Mouse (Mus musculus): ENCODE results near the gene Snn. TPM values are rescaled to one million over a fixed set of nuclear protein-coding genes. Genes with fewer than 3 reads are reported as not detected.

Snn gene
- polyA plus RNA-seq, 1 experiment = 17.7 TPM

DNA sequence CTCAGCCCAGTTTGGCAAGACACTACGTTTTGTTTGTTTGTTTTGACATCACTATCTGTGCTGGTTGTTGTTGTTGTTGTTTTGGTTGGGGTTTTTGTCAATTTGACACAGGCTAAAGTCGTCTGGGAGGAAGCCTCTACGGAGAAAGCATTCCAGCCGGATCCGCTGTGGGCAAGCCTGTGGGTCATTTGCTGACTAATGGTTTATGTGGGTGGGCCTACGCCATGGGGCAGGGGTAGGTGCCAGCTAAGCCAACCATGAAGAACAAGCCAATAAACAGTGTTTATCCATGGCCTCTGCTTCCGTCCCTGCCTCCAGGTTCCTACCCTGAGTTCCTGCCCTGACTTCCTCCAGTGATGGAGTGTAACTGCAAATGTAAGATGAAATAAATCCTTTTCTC is 32.5 kb upstream of the Snn start:
- Histone ChIP-seq H3K27ac (ENCODE audit: insufficient read depth, low read length) (no peak overlapping the region), H3K4me3 (ENCODE audit: low read depth, low read length) (no peak overlapping the region), H3K36me3 (ENCODE audit: control insufficient read depth, insufficient read depth, low read length, poor library complexity, severe bottlenecking) (no peaks in the 10 kb centered on the region), H3K4me1 (ENCODE audit: control insufficient read depth, insufficient read depth, low read length) (no peaks in the 10 kb centered on the region), H3K27me3 (ENCODE audit: control insufficient read depth, insufficient read depth, low read length, poor library complexity, severe bottlenecking) (no peaks in the 10 kb centered on the region), H3K9me3 (replicated peaks; ENCODE audit: control insufficient read depth, insufficient read depth, low read length, poor library complexity, severe bottlenecking) (no peaks in the 10 kb centered on the region), H3K9ac (ENCODE audit: low read depth, poor library complexity, severe bottlenecking) (no peak overlapping the region)
- TF ChIP-seq EP300 (IDR thresholded peaks at IDR 0.05; ENCODE audit: insufficient read depth, low read depth, low read length) (no peak), POLR2A (IDR thresholded peaks at IDR 0.05; ENCODE audit: insufficient read depth, low read length) (no peak), CTCF (IDR thresholded peaks at IDR 0.05; ENCODE audit: low read depth, low read length) (no peak)

DNA sequence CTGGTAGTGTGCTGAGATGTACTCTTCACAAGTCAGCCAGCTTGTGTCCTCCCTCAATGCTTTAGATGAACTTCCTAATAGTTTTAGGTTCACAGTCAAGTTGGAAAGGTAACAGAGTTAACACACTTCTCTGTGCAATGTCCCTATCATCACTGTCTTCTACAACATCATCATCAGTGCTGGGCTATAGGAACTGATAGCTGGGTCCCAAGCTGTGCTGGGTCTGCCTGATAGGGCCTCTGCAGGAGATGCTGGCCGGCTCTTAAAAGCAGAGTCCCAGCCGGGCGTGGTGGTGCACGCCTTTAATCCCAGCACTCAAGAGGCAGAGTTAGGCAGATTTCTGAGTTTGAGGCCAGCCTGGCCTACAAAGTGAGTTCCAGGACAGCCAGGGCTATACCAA is 29.9 kb upstream of the Snn start:
- no peak overlapping the region for H3K9ac ChIP-seq (ENCODE audit: low read depth, poor library complexity, severe bottlenecking)
- H3K27ac ChIP-seq (ENCODE audit: insufficient read depth, low read length) = no peak overlapping the region
- no peaks in the 10 kb centered on the region for H3K36me3 ChIP-seq (ENCODE audit: control insufficient read depth, insufficient read depth, low read length, poor library complexity, severe bottlenecking)
- H3K27me3 ChIP-seq (ENCODE audit: control insufficient read depth, insufficient read depth, low read length, poor library complexity, severe bottlenecking) = no peaks in the 10 kb centered on the region
- H3K4me3 ChIP-seq (ENCODE audit: low read depth, low read length) = no peak overlapping the region
- TF ChIP-seq CTCF (IDR thresholded peaks at IDR 0.05; ENCODE audit: low read depth, low read length) (no peak), EP300 (IDR thresholded peaks at IDR 0.05; ENCODE audit: insufficient read depth, low read depth, low read length) (no peak), POLR2A (IDR thresholded peaks at IDR 0.05; ENCODE audit: insufficient read depth, low read length) (no peak)
- H3K4me1 ChIP-seq (ENCODE audit: control insufficient read depth, insufficient read depth, low read length) = no peaks in the 10 kb centered on the region
- H3K9me3 ChIP-seq (replicated peaks; ENCODE audit: control insufficient read depth, insufficient read depth, low read length, poor library complexity, severe bottlenecking) = no peaks in the 10 kb centered on the region

DNA sequence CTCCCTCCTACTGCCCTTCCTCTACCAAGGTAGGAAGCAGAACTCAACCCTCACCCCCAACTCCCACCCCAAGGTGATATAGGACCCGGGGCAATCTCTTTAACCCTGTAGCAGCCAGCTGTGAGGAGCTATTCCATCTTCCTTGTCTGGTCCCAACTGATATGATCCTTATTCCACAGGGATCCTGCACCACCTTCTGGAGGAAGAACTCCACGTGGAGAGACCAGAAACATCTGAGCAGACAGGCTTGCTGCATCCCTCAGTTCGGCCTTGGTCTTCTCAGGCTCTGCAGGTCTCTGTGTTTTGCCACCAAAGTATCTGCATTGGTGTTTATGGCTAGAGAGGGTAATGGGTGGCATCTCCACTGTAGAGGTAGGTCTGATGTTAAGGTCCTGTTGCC is 29.4 kb upstream of the Snn start:
- no peak overlapping the region for H3K27ac ChIP-seq (ENCODE audit: insufficient read depth, low read length)
- H3K4me1 ChIP-seq (ENCODE audit: control insufficient read depth, insufficient read depth, low read length) = no peaks in the 10 kb centered on the region
- H3K27me3 ChIP-seq (ENCODE audit: control insufficient read depth, insufficient read depth, low read length, poor library complexity, severe bottlenecking) = no peaks in the 10 kb centered on the region
- no peaks in the 10 kb centered on the region for H3K9me3 ChIP-seq (replicated peaks; ENCODE audit: control insufficient read depth, insufficient read depth, low read length, poor library complexity, severe bottlenecking)
- no peak for TF ChIP-seq EP300 (IDR thresholded peaks at IDR 0.05; ENCODE audit: insufficient read depth, low read depth, low read length)
- TF ChIP-seq POLR2A (IDR thresholded peaks at IDR 0.05; ENCODE audit: insufficient read depth, low read length) = no peak
- peak; percentile 22 for TF ChIP-seq CTCF (IDR thresholded peaks at IDR 0.05; ENCODE audit: low read depth, low read length)
- H3K4me3 ChIP-seq (ENCODE audit: low read depth, low read length) = no peak overlapping the region
- no peaks in the 10 kb centered on the region for H3K36me3 ChIP-seq (ENCODE audit: control insufficient read depth, insufficient read depth, low read length, poor library complexity, severe bottlenecking)
- H3K9ac ChIP-seq (ENCODE audit: low read depth, poor library complexity, severe bottlenecking) = no peak overlapping the region

DNA sequence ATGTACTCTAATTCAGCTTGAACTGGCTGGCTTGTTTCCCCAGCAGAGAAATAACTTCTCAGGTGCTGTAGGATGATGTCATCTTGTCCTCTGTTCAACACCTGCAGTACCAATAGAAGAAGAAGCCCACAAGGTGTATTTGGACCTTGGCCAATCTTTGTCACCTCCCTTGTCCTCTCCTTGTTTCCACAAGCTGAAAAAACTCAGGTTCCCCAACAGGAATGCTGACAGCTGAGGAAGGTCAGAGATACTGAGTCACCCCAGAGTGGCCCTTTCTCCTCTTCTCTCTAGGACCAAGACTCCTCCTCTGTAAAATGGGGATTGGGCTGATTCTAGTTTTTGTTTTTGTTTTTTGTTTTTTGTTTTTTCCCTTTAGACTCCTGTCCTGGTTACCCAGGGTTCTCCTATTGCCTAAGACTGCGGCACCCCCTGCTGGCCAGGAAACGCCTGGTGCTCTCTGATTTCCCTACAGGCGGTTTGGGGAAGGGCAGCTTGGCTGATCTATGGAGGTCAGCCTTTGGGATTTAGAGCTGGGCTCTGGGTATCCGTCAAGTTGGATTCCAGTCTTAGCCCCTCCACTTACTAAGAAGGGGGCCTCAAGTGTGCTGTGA is 26.4 kb upstream of the Snn start:
- no peak overlapping the region for H3K27ac ChIP-seq (ENCODE audit: insufficient read depth, low read length)
- H3K4me3 ChIP-seq (ENCODE audit: low read depth, low read length) = no peak overlapping the region
- H3K36me3 ChIP-seq (ENCODE audit: control insufficient read depth, insufficient read depth, low read length, poor library complexity, severe bottlenecking) = no peaks in the 10 kb centered on the region
- no peaks in the 10 kb centered on the region for H3K9me3 ChIP-seq (replicated peaks; ENCODE audit: control insufficient read depth, insufficient read depth, low read length, poor library complexity, severe bottlenecking)
- peak; percentile 96 for TF ChIP-seq CTCF (IDR thresholded peaks at IDR 0.05; ENCODE audit: low read depth, low read length)
- TF ChIP-seq EP300 (IDR thresholded peaks at IDR 0.05; ENCODE audit: insufficient read depth, low read depth, low read length) = no peak
- no peak overlapping the region for H3K9ac ChIP-seq (ENCODE audit: low read depth, poor library complexity, severe bottlenecking)
- H3K27me3 ChIP-seq (ENCODE audit: control insufficient read depth, insufficient read depth, low read length, poor library complexity, severe bottlenecking) = no peaks in the 10 kb centered on the region
- H3K4me1 ChIP-seq (ENCODE audit: control insufficient read depth, insufficient read depth, low read length) = no peaks in the 10 kb centered on the region

DNA sequence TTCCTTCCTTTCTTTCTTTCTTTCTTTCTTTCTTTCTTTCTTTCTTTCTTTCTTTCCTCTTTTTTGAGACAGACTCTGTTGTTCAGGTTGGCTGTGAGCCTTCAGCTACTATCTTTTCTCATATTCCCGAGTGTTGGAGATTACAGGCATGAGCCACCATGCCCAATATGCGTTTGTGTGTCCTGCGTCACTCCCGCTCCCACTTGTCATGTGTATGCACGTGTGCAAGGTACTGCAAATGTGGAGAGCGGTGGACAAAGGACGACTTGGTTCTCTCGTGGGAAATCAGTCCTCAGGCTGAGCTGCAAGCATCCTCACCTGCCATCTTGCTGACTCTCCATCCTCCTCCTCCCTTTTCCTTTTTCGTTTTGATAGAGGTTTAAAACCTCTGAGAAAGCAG is 25.5 kb upstream of the Snn start:
- Histone ChIP-seq H3K36me3 (ENCODE audit: control insufficient read depth, insufficient read depth, low read length, poor library complexity, severe bottlenecking) (no peaks in the 10 kb centered on the region), H3K9me3 (replicated peaks; ENCODE audit: control insufficient read depth, insufficient read depth, low read length, poor library complexity, severe bottlenecking) (no peaks in the 10 kb centered on the region)
- TF ChIP-seq POLR2A (IDR thresholded peaks at IDR 0.05; ENCODE audit: insufficient read depth, low read length) (no peak), EP300 (IDR thresholded peaks at IDR 0.05; ENCODE audit: insufficient read depth, low read depth, low read length) (no peak), CTCF (IDR thresholded peaks at IDR 0.05; ENCODE audit: low read depth, low read length) (no peak)

DNA sequence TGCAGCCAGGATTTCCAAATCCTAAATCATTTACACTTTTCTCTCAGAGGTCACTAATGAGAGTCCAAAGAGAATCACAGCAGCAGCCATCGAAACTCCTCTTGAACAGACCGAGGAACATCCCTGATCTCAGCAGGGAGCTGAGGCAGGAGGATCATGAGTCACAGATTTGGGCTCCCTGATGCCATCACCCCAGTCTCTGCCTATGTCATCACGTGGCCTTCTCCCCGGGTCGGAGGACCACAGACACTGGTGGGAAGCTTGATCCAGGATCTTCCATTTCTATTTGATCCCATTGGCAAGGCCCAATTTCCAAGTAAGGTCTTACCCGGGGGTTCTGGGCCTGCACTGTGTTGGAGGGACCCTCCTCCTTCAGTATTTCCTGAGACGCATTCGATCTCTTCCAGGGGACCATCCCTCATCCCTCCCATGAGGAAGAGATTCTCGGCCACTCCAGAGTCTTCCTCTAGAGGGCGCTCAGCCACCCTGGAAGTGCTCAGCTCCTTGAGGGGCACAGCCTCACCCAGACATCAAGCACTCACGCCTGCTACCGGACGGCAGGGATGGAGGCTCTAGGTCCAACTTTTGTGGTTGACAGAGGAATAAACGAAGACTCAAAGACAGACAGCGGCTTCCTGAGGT is 24.8 kb upstream of the Snn start:
- TF ChIP-seq EP300 (IDR thresholded peaks at IDR 0.05; ENCODE audit: insufficient read depth, low read depth, low read length) = peak; percentile 30; the same call in 1 of the 2 replicates
- peak; percentile 98 for TF ChIP-seq CTCF (IDR thresholded peaks at IDR 0.05; ENCODE audit: low read depth, low read length)
- TF ChIP-seq POLR2A (IDR thresholded peaks at IDR 0.05; ENCODE audit: insufficient read depth, low read length) = no peak

More for the DNA sequence above, 25.5 kb upstream of the Snn start:
- Histone ChIP-seq H3K27me3 (ENCODE audit: control insufficient read depth, insufficient read depth, low read length, poor library complexity, severe bottlenecking) (no peaks in the 10 kb centered on the region), H3K4me1 (ENCODE audit: control insufficient read depth, insufficient read depth, low read length) (no peaks in the 10 kb centered on the region), H3K4me3 (ENCODE audit: low read depth, low read length) (no peak overlapping the region), H3K27ac (ENCODE audit: insufficient read depth, low read length) (no peak overlapping the region), H3K9ac (ENCODE audit: low read depth, poor library complexity, severe bottlenecking) (no peak overlapping the region)

More for the DNA sequence above, 24.8 kb upstream of the Snn start:
- Histone ChIP-seq H3K9me3 (replicated peaks; ENCODE audit: control insufficient read depth, insufficient read depth, low read length, poor library complexity, severe bottlenecking) (no peaks in the 10 kb centered on the region), H3K4me1 (ENCODE audit: control insufficient read depth, insufficient read depth, low read length) (no peaks in the 10 kb centered on the region), H3K36me3 (ENCODE audit: control insufficient read depth, insufficient read depth, low read length, poor library complexity, severe bottlenecking) (no peaks in the 10 kb centered on the region), H3K9ac (ENCODE audit: low read depth, poor library complexity, severe bottlenecking) (no peak overlapping the region), H3K27ac (ENCODE audit: insufficient read depth, low read length) (no peak overlapping the region), H3K4me3 (ENCODE audit: low read depth, low read length) (no peak overlapping the region), H3K27me3 (ENCODE audit: control insufficient read depth, insufficient read depth, low read length, poor library complexity, severe bottlenecking) (no peaks in the 10 kb centered on the region)

Measured in ES-Bruce4 (cell line).